Mouse (Mus musculus) E14TG2a.4 (cell line): ENCODE results near the gene Gcnt4.

Experiments used
- CTCF ChIP-seq: conservative IDR thresholded peaks from 2 replicates; pipeline ENCODE4 v1.5.1; 2014; ENCODE audit warnings: low read length
- NANOG ChIP-seq: IDR thresholded peaks from 2 replicates; pipeline ENCODE4 v1.6.1; 2014; ENCODE audit warnings: borderline replicate concordance, low read length, mixed read lengths
- POU5F1 ChIP-seq: IDR thresholded peaks from 2 replicates; pipeline ENCODE4 v1.6.1; 2014; ENCODE audit warnings: low read length, borderline replicate concordance

- TF ChIP-seq CTCF (no peak), POU5F1 (no peak), NANOG (no peak)
Measured at GRCm38 (mm10) chr13:96960019-96960418, 35.5 kb downstream of the Gcnt4 start.
